Mouse (Mus musculus) lung, adult 2 months (tissue): ENCODE data around the gene Cd72.

ENCODE experiments used
- CTCF ChIP-seq: fragments of 200-500 bp; IDR thresholded peaks from 2 replicates; pipeline ENCODE4 v1.5.1; 2011; ENCODE audit warnings: mild to moderate bottlenecking, low read length, control low read depth; ENCODE audit not compliant: insufficient read depth
- POLR2A ChIP-seq: fragments of 200-500 bp; IDR thresholded peaks from 2 replicates; pipeline ENCODE4 v1.6.1; 2011; ENCODE audit warnings: low read depth, mild to moderate bottlenecking, control low read depth, low read length, borderline replicate concordance; ENCODE audit errors: extremely low read depth

DNA sequence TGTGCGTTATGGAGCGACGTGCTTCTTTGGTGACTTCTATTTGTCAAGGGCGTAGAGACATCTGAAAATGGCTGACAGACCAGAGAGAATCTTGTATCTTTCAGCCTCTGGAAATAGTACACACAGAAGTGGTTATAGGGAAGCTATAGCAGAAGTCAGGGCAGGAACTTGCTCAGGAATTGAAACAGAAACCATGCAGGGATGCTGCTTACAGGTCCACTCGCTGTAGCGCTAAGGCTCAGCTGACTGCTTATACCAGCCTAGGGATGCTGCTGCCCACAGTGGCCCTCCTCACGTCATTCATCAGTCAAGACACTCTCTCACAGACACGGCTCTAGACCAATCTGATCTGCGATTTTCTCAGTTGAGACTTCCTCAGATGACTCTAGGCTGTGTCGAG, 15.9 kb upstream of the Cd72 start:
- TF ChIP-seq CTCF, result no peak
- TF ChIP-seq POLR2A, result no peak
